Mouse (Mus musculus): ENCODE results near the gene Auts2.

The Auts2 gene

GRCm38 (mm10) chr5:132088585-132088984 is 454.6 kb downstream of the Auts2 start:
- no peak for DNase-seq (ENCODE audit: low read depth, low spot score)

- DNase-seq (ENCODE audit: low read depth, low spot score) = no peak
Observed at GRCm38 (mm10) chr5:132083753-132084326, 459.3 kb downstream of the Auts2 start.

- DNase-seq (ENCODE audit: low read depth, low spot score) = no peak
Observed at GRCm38 (mm10) chr5:132075942-132076341, 467.2 kb downstream of the Auts2 start.

- no peak for DNase-seq (ENCODE audit: low read depth, low spot score)
Observed at GRCm38 (mm10) chr5:132074724-132075374, 468.3 kb downstream of the Auts2 start.

- no peak for DNase-seq (ENCODE audit: low read depth, low spot score)
Observed at GRCm38 (mm10) chr5:132074360-132074723, 468.8 kb downstream of the Auts2 start.

GRCm38 (mm10) chr5:132073677-132074359 is 469.3 kb downstream of the Auts2 start:
- no peak for DNase-seq (ENCODE audit: low read depth, low spot score)

GRCm38 (mm10) chr5:132072356-132072755 is 470.8 kb downstream of the Auts2 start:
- DNase-seq (ENCODE audit: low read depth, low spot score) = no peak

- no peak for DNase-seq (ENCODE audit: low read depth, low spot score)
Observed at GRCm38 (mm10) chr5:132067750-132068739, 475.1 kb downstream of the Auts2 start.

- no peak for DNase-seq (ENCODE audit: low read depth, low spot score)
Observed at GRCm38 (mm10) chr5:132060116-132060515, 483.0 kb downstream of the Auts2 start.

- no peak for DNase-seq (ENCODE audit: low read depth, low spot score)
Observed at GRCm38 (mm10) chr5:132052637-132053036, 490.5 kb downstream of the Auts2 start.

- DNase-seq (ENCODE audit: low read depth, low spot score) = no peak
Observed at GRCm38 (mm10) chr5:132039584-132039983, 503.6 kb downstream of the Auts2 start.

GRCm38 (mm10) chr5:132033491-132034350 is 509.4 kb downstream of the Auts2 start:
- DNase-seq (ENCODE audit: low read depth, low spot score) = no peak

- DNase-seq (ENCODE audit: low read depth, low spot score) = no peak
Observed at GRCm38 (mm10) chr5:132030941-132031531, 512.1 kb downstream of the Auts2 start.

- no peak for DNase-seq (ENCODE audit: low read depth, low spot score)
Observed at GRCm38 (mm10) chr5:132029638-132030037, 513.5 kb downstream of the Auts2 start.

- no peak for DNase-seq (ENCODE audit: low read depth, low spot score)
Observed at GRCm38 (mm10) chr5:132029038-132029437, 514.1 kb downstream of the Auts2 start.

GRCm38 (mm10) chr5:132027859-132028498 is 515.2 kb downstream of the Auts2 start:
- DNase-seq (ENCODE audit: low read depth, low spot score) = no peak

GRCm38 (mm10) chr5:132013296-132013695 is 529.8 kb downstream of the Auts2 start:
- no peak for DNase-seq (ENCODE audit: low read depth, low spot score)

- DNase-seq (ENCODE audit: low read depth, low spot score) = no peak
Observed at GRCm38 (mm10) chr5:132011795-132012194, 531.3 kb downstream of the Auts2 start.

- no peak for DNase-seq (ENCODE audit: low read depth, low spot score)
Observed at GRCm38 (mm10) chr5:132008703-132009222, 534.4 kb downstream of the Auts2 start.

GRCm38 (mm10) chr5:132007907-132008306 is 535.2 kb downstream of the Auts2 start:
- no peak for DNase-seq (ENCODE audit: low read depth, low spot score)
